Mouse (Mus musculus): ENCODE results near the gene Mfsd8. TPM values are rescaled to one million over a fixed set of nuclear protein-coding genes. Genes with fewer than 3 reads are reported as not detected.
A peak's percentile ranks its signal among the peaks of the same experiment; 100 is the strongest.

Mfsd8 gene
- polyA plus RNA-seq, 1 experiment from 2014 or later = 5.6 TPM

DNA sequence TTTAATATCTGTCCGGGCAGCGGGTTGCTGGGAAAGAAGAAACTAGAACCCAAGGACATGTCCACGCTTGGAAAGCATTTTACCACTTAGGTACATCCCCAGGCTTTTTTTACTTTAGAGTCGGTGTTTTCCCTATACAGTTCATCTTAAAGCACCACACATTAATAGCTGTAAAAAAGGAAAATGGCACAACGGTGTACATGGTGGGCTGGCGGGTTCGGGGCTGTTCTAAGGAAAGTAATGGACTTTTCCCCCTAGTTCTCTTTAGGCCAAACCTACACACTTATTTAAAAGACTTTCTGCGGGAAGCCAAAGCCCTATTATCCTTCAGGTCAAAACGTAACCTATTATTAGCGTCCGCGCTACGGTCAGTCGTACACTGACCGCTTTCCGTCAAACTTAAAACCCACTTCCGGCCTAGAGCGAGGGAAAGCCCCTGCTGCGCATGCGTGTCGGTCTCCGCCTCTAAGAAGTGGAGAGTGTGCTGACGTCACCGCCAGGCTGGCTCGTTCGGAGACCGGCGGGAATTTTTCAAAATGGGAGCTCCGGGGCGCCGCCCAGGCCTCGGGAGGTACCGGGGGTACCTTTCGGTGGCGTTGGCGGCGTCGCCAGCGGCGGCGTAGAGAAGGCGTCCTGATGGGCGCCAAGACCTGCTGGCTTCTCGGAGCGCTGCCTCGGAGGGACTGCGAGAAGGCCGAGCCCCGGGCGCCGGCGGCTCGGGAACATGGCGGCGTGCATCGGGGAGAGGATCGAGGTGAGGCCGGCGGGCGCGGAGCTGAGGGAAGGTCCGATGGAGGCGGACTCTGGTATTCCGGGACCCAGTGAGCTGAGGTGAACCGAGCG is 46.9 kb downstream of the Mfsd8 start, which contains the start of gene Plk4:
Plk4 (plus strand) TSS at position 490 of the 843 bp plus-strand sequence.
- Histone ChIP-seq H3K36me3 (peaks cover 33% of the 10 kb centered on the region), H3K4me1 (peaks cover 10% of the 10 kb centered on the region), H3K27me3 (ENCODE audit: low read depth, poor library complexity, severe bottlenecking) (no peaks in the 10 kb centered on the region), H3K9me3 (replicated peaks) (no peaks in the 10 kb centered on the region), H3K27ac (peak within 1 kb of the TSS; percentile 96), H3K4me3 (peak within 1 kb of the TSS; percentile 95)
- WGBS = 4% methylated on average over 66 of the region's 66 CpGs
- peak; percentile 97 for DNase-seq (ENCODE audit: low spot score)

GRCm38 (mm10) chr3:40798500-40798899 is 48.2 kb downstream of the Mfsd8 start:
- H3K27me3 ChIP-seq (ENCODE audit: low read depth, poor library complexity, severe bottlenecking) = no peaks in the 10 kb centered on the region
- H3K4me1 ChIP-seq = peaks cover 10% of the 10 kb centered on the region
- no peaks in the 10 kb centered on the region for H3K9me3 ChIP-seq (replicated peaks)
- no peak overlapping the region for H3K4me3 ChIP-seq
- 38% methylated on average over 7 of the region's 7 CpGs for WGBS
- peaks cover 22% of the 10 kb centered on the region for H3K36me3 ChIP-seq
- H3K27ac ChIP-seq = no peak overlapping the region
- peak; percentile 37 for DNase-seq (ENCODE audit: low spot score)

DNA sequence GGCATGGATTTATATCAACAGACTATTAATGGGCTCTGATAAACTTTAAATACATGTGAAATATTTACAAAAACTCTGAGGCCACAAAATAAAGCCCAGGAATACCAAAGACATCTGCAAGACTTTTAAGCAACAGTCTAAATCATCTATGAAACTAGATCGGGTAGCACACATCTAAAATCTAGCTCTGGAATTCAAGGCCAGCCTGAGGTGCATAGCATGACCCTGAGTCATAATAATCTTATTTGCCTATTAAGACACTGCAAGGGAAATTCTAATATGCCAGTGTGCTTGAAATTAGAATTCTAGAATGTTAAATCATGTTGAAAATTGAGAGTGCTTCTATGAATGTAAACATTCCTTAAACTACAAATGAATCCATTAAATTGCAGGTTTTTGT is 48.6 kb downstream of the Mfsd8 start:
- no peak for DNase-seq (ENCODE audit: low spot score)
- 81% methylated on average over 1 of the region's 1 CpGs for WGBS
- peaks cover 19% of the 10 kb centered on the region for H3K36me3 ChIP-seq

DNA sequence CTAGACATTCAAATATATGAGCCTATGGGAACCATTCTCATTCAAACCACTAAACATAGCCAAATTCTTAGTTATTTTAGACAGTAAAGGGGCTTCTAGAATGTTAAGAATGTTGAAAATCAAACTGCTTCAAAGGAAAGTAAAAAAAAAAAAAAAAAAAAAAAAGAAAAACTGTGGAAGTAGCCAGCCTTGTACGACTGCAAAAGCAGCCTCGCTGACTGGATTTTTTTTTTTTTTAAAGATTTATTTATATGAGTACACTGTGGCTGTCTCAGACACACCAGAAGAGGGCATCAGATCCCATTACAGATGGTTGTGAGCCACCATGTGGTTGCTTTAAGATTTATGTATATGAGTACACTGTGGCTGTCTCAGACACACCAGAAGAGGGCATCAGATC is 52.9 kb downstream of the Mfsd8 start:
- Histone ChIP-seq H3K4me1 (no peaks in the 10 kb centered on the region), H3K4me3 (no peak overlapping the region), H3K36me3 (no peaks in the 10 kb centered on the region), H3K27ac (no peak overlapping the region), H3K27me3 (ENCODE audit: low read depth, poor library complexity, severe bottlenecking) (no peaks in the 10 kb centered on the region), H3K9me3 (replicated peaks) (no peaks in the 10 kb centered on the region)
- 95% methylated on average over 2 of the region's 2 CpGs for WGBS
- no peak for DNase-seq (ENCODE audit: low spot score)

More for the DNA sequence above, 48.6 kb downstream of the Mfsd8 start:
- Histone ChIP-seq H3K4me3 (no peak overlapping the region), H3K4me1 (peaks cover 10% of the 10 kb centered on the region), H3K27ac (no peak overlapping the region), H3K9me3 (replicated peaks) (no peaks in the 10 kb centered on the region), H3K27me3 (ENCODE audit: low read depth, poor library complexity, severe bottlenecking) (no peaks in the 10 kb centered on the region)

Other genes with a start within 250 kb of the Mfsd8 start
- gene Slc25a31, start 138.0 kb downstream of the Mfsd8 start, polyA plus RNA-seq (2016; fragmentation: Nextera tagmentation; extraction: Ambion mirVana) = 0.26 and 0.34 TPM in 2 replicates
- gene Hspa4l, start 102.4 kb downstream of the Mfsd8 start, polyA plus RNA-seq (2016; fragmentation: Nextera tagmentation; extraction: Ambion mirVana) = 2.3 TPM in 2 replicates
- 85.1 and 95.0 TPM in 2 replicates for gene Plk4, start 46.9 kb downstream of the Mfsd8 start, polyA plus RNA-seq (2016; fragmentation: Nextera tagmentation; extraction: Ambion mirVana)
- gene Abhd18, start 84 bp upstream of the Mfsd8 start, polyA plus RNA-seq (2016; fragmentation: Nextera tagmentation; extraction: Ambion mirVana) = 3.2 and 6.0 TPM in 2 replicates
- 0.13 TPM in 1 of 2 replicates, not detected in the other for gene 1700034I23Rik, start 55.7 kb upstream of the Mfsd8 start, polyA plus RNA-seq (2016; fragmentation: Nextera tagmentation; extraction: Ambion mirVana)
- 0.78 and 1.3 TPM in 2 replicates for gene Larp1b, start 102.9 kb upstream of the Mfsd8 start, polyA plus RNA-seq (2016; fragmentation: Nextera tagmentation; extraction: Ambion mirVana)
- 34.1 and 38.1 TPM in 2 replicates for gene Pgrmc2, start 236.2 kb upstream of the Mfsd8 start, polyA plus RNA-seq (2016; fragmentation: Nextera tagmentation; extraction: Ambion mirVana)